Mouse (Mus musculus) left cerebral cortex, adult 8-10 months (tissue): ENCODE data around the gene Vps37b. TPM values are rescaled to one million over a fixed set of nuclear protein-coding genes. Genes with fewer than 3 reads are reported as not detected.

Experiments used
- microRNA-seq, 2 experiments: library from miRNA; unstranded; fragments of <30 nt; microRNA quantifications; one replicate each; pipeline ENCODE4 v1.2.0; 2022
- total RNA-seq, 4 experiments: library from RNA; stranded (reverse); gene quantifications; 2 replicates each; pipeline ENCODE4 v1.2.4; 2022

The Vps37b gene
- total RNA-seq, 4 experiments from 2014 or later, result 35.5 to 47.5 (median 42.3) TPM

Small RNA genes within 50 kb of the gene (microRNA-seq; reads per million reads assigned to microRNA genes)
- gene Mir7032, result 0.42 to 0.88 reads per million in 2 experiments

Other genes starting within 250 kb of the Vps37b start
- 1 to 10 TPM in 2 of 4 experiments, under 1 TPM in 1, not detected in 1; 0.24 to 2.8 (median 1.3) TPM for gene Hcar2, start 166.8 kb downstream of the Vps37b start, total RNA-seq
- gene Hcar1, start 152.2 kb downstream of the Vps37b start, total RNA-seq, result 1 to 10 TPM in 2 of 4 experiments, under 1 TPM in 2; 0.88 to 1.4 (median 1.1) TPM
- 10 to 100 TPM; 67.8 to 76.3 (median 73.0) TPM for gene Denr, start 125.1 kb downstream of the Vps37b start, total RNA-seq
- gene Gm43518, start 104.9 kb downstream of the Vps37b start, total RNA-seq, result 1 to 10 TPM in 1 of 4 experiments, not detected in 3; 1.2 TPM
- gene Ccdc62, start 101.6 kb downstream of the Vps37b start, total RNA-seq, result 1 to 10 TPM; 2.0 to 6.9 (median 5.4) TPM
- 10 to 100 TPM; 59.9 to 72.4 (median 63.5) TPM for gene Hip1r, start 58.6 kb downstream of the Vps37b start, total RNA-seq
- gene Abcb9, start 63.5 kb upstream of the Vps37b start, total RNA-seq, result 10 to 100 TPM; 54.5 to 61.4 (median 56.3) TPM
- 10 to 100 TPM; 29.4 to 36.2 (median 32.3) TPM for gene Ogfod2, start 80.0 kb upstream of the Vps37b start, total RNA-seq
- 10 to 100 TPM; 58.5 to 70.6 (median 61.2) TPM for gene Arl6ip4, start 83.8 kb upstream of the Vps37b start, total RNA-seq
- gene Pitpnm2, start 217.5 kb upstream of the Vps37b start, total RNA-seq, result 100 to 1,000 TPM; 235 to 257 (median 249) TPM